15 mouse cellular contexts compared by ENCODE assay signal in genomic region chr5:139537739-139538135, GRCm38 (mm10). TPM values are rescaled to one million over a fixed set of nuclear protein-coding genes. Genes with fewer than 3 reads are reported as not detected.
A peak's percentile ranks its signal among the peaks of the same experiment; 100 is the strongest.
DNase-seq lines count a peak whose midpoint lies in the region; ATAC-seq lines count a peak whose summit lies in the region.
"Had no signal": no experiment of that assay in that cellular context is flagged by ENCODE, and none has a peak within 500 bp of the region (broad histone marks: within the 10 kb centered on the region; RNA-seq: fewer than 3 reads in every experiment).

No protein-coding gene starts in this region.

- no peaks in the 10 kb centered on the region for H3K9me3 ChIP-seq in intestine, embryonic 14.5 days (ENCODE audit: control insufficient read depth, low read length)
- no peaks in the 10 kb centered on the region for H3K9me3 ChIP-seq in intestine, embryonic 15.5 days
- H3K9me3 ChIP-seq in forebrain, embryonic 14.5 days (replicated peaks; ENCODE audit: control insufficient read depth, low read length): no peaks in the 10 kb centered on the region
- H3K9me3 ChIP-seq in hindbrain, embryonic 14.5 days (ENCODE audit: control insufficient read depth, low read length): no peaks in the 10 kb centered on the region
- no peaks in the 10 kb centered on the region for H3K9me3 ChIP-seq in midbrain, embryonic 16.5 days (replicated peaks; ENCODE audit: control insufficient read depth, low read length, poor library complexity, severe bottlenecking)
- H3K9me3 ChIP-seq: liver, embryonic 13.5 days had no signal

- H3K4me2 ChIP-seq in intestine, embryonic 14.5 days (ENCODE audit: low read length): no peak overlapping the region
- H3K4me2 ChIP-seq in intestine, embryonic 15.5 days (replicated peaks): no peak overlapping the region
- no peak overlapping the region for H3K4me2 ChIP-seq in forebrain, embryonic 14.5 days (ENCODE audit: low read length)
- no peak overlapping the region for H3K4me2 ChIP-seq in hindbrain, embryonic 14.5 days (replicated peaks)
- no peak overlapping the region for H3K4me2 ChIP-seq in midbrain, embryonic 16.5 days (ENCODE audit: low read length)
- H3K4me2 ChIP-seq: liver, embryonic 13.5 days had no signal

- 0% methylated on average over 2 of the region's 3 CpGs for WGBS in intestine, embryonic 14.5 days
- WGBS in intestine, embryonic 15.5 days: 11% methylated on average over 3 of the region's 3 CpGs
- 10% methylated on average over 3 of the region's 3 CpGs for WGBS in forebrain, embryonic 14.5 days
- 4% methylated on average over 3 of the region's 3 CpGs for WGBS in hindbrain, embryonic 14.5 days
- WGBS in midbrain, embryonic 16.5 days: 14% methylated on average over 3 of the region's 3 CpGs

- no peak overlapping the region for H3K4me3 ChIP-seq in intestine, embryonic 14.5 days (ENCODE audit: low read depth, low read length)
- H3K4me3 ChIP-seq in intestine, embryonic 15.5 days (replicated peaks): no peak overlapping the region
- H3K4me3 ChIP-seq in forebrain, embryonic 14.5 days (ENCODE audit: low read depth, low read length): no peak overlapping the region
- H3K4me3 ChIP-seq in hindbrain, embryonic 14.5 days (replicated peaks; ENCODE audit: low read length): no peak overlapping the region
- no peak overlapping the region for H3K4me3 ChIP-seq in midbrain, embryonic 16.5 days (ENCODE audit: low read depth, low read length)
- H3K4me3 ChIP-seq: layer of hippocampus, adult 2 months; liver, embryonic 13.5 days had no signal

- H3K4me1 ChIP-seq in intestine, embryonic 14.5 days (replicated peaks; ENCODE audit: control insufficient read depth, insufficient read depth, low read length): no peaks in the 10 kb centered on the region
- 0 out of 2 replicates have a peak, but pooled peaks cover 8% of the 10 kb centered on the region for H3K4me1 ChIP-seq in intestine, embryonic 15.5 days (replicated peaks)
- peaks cover 15% of the 10 kb centered on the region for H3K4me1 ChIP-seq in forebrain, embryonic 14.5 days (ENCODE audit: control insufficient read depth, insufficient read depth, low read length)
- H3K4me1 ChIP-seq in hindbrain, embryonic 14.5 days (replicated peaks; ENCODE audit: control insufficient read depth, insufficient read depth, low read length): peaks cover 24% of the 10 kb centered on the region
- H3K4me1 ChIP-seq in midbrain, embryonic 16.5 days (ENCODE audit: control insufficient read depth, insufficient read depth, low read length): peaks cover 16% of the 10 kb centered on the region
- H3K4me1 ChIP-seq: liver, embryonic 13.5 days had no signal

- H3K27me3 ChIP-seq in intestine, embryonic 14.5 days (replicated peaks; ENCODE audit: control insufficient read depth, insufficient read depth, low read length): peaks cover 98% of the 10 kb centered on the region
- peaks cover 87% of the 10 kb centered on the region for H3K27me3 ChIP-seq in intestine, embryonic 15.5 days (replicated peaks)
- peaks cover 68% of the 10 kb centered on the region for H3K27me3 ChIP-seq in forebrain, embryonic 14.5 days (replicated peaks; ENCODE audit: control insufficient read depth, insufficient read depth, low read length)
- peaks cover 71% of the 10 kb centered on the region for H3K27me3 ChIP-seq in hindbrain, embryonic 14.5 days (ENCODE audit: control insufficient read depth, insufficient read depth, low read length)
- H3K27me3 ChIP-seq in midbrain, embryonic 16.5 days (ENCODE audit: control insufficient read depth, insufficient read depth, low read depth, low read length): peaks cover 21% of the 10 kb centered on the region

- no peak overlapping the region for H3K27ac ChIP-seq in intestine, embryonic 14.5 days (ENCODE audit: low read depth)
- H3K27ac ChIP-seq in intestine, embryonic 15.5 days: no peak overlapping the region
- H3K27ac ChIP-seq in forebrain, embryonic 14.5 days (ENCODE audit: low read depth, low read length): peak overlapping the region; percentile 75
- peak overlapping the region; percentile 82 for H3K27ac ChIP-seq in hindbrain, embryonic 14.5 days
- peak overlapping the region; percentile 31; the same call in 1 of the 2 replicates for H3K27ac ChIP-seq in midbrain, embryonic 16.5 days (ENCODE audit: low read length)
- H3K27ac ChIP-seq: layer of hippocampus, adult 2 months; liver, embryonic 13.5 days had no signal

- no peak for ATAC-seq in intestine, embryonic 14.5 days (replicated peaks; ENCODE audit: low FRiP score, low TSS enrichment, low read depth)
- no peak for ATAC-seq in intestine, embryonic 15.5 days
- ATAC-seq in forebrain, embryonic 14.5 days: no peak
- ATAC-seq in hindbrain, embryonic 14.5 days (ENCODE audit: low FRiP score): no peak
- no peak for ATAC-seq in midbrain, embryonic 16.5 days
- ATAC-seq: intestine, postnatal 0 days; Patski had no signal

- H3K36me3 ChIP-seq in intestine, embryonic 14.5 days (ENCODE audit: control insufficient read depth, insufficient read depth, low read length): no peaks in the 10 kb centered on the region
- H3K36me3 ChIP-seq in intestine, embryonic 15.5 days: no peaks in the 10 kb centered on the region
- no peaks in the 10 kb centered on the region for H3K36me3 ChIP-seq in forebrain, embryonic 14.5 days (ENCODE audit: control insufficient read depth, insufficient read depth, low read length)
- no peaks in the 10 kb centered on the region for H3K36me3 ChIP-seq in hindbrain, embryonic 14.5 days (replicated peaks; ENCODE audit: control insufficient read depth, insufficient read depth)
- H3K36me3 ChIP-seq in midbrain, embryonic 16.5 days (ENCODE audit: control insufficient read depth, insufficient read depth, low read length): no peaks in the 10 kb centered on the region
- H3K36me3 ChIP-seq: liver, embryonic 13.5 days had no signal

- no peak overlapping the region for H3K9ac ChIP-seq in intestine, embryonic 14.5 days (ENCODE audit: low read length)
- no peak overlapping the region for H3K9ac ChIP-seq in intestine, embryonic 15.5 days
- no peak overlapping the region for H3K9ac ChIP-seq in forebrain, embryonic 14.5 days (ENCODE audit: low read length)
- H3K9ac ChIP-seq in hindbrain, embryonic 14.5 days: peak overlapping the region; percentile 17; the same call in 1 of the 2 replicates
- no peak overlapping the region for H3K9ac ChIP-seq in midbrain, embryonic 16.5 days (ENCODE audit: low read depth, low read length)
- H3K9ac ChIP-seq: liver, embryonic 13.5 days had no signal

- peak; percentile 64 for DNase-seq in intestine, embryonic 14.5 days (ENCODE audit: low spot score)
- no peak for DNase-seq in forebrain, embryonic 14.5 days (ENCODE audit: low spot score)
- no peak for DNase-seq in hindbrain, embryonic 14.5 days (ENCODE audit: low spot score)
- no peak for DNase-seq in ovary, postnatal 10 days (ENCODE audit: low spot score)
- no peak for DNase-seq in liver
- DNase-seq: liver, embryonic 13.5 days; lung, postnatal 36 days had no signal

RNA-seq across cellular contexts. Expression of gene Uncx, which starts 5.6 kb away (rescaled TPM):
- not detected in 2 replicates for polyA plus RNA-seq in intestine, embryonic 14.5 days (2014; fragmentation: Nextera tagmentation; extraction: Ambion mirVana)
- 0.23 TPM in 1 of 2 replicates, not detected in the other for polyA plus RNA-seq in intestine, embryonic 15.5 days (2015; fragmentation: Nextera tagmentation; extraction: Ambion mirVana)
- polyA plus RNA-seq in forebrain, embryonic 14.5 days (2014; fragmentation: Nextera tagmentation; extraction: Ambion mirVana): 2.3 and 3.5 TPM in 2 replicates
- polyA plus RNA-seq in hindbrain, embryonic 14.5 days (2014; fragmentation: Nextera tagmentation; extraction: Ambion mirVana): 25.4 and 31.0 TPM in 2 replicates
- 22.5 and 23.8 TPM in 2 replicates for polyA plus RNA-seq in midbrain, embryonic 16.5 days (2015; fragmentation: Nextera tagmentation; extraction: Ambion mirVana)
- polyA plus RNA-seq: heart, embryonic 14.5 days; intestine, postnatal 0 days; liver, embryonic 13.5 days; Patski; spleen, adult 2 months; urinary bladder, adult 2 months had no signal

RNA-seq across cellular contexts. Expression of gene Zfand2a, which starts 53.4 kb away (rescaled TPM):
- polyA plus RNA-seq in intestine, embryonic 14.5 days (2014; fragmentation: Nextera tagmentation; extraction: Ambion mirVana): 5.7 and 9.4 TPM in 2 replicates
- polyA plus RNA-seq in intestine, embryonic 15.5 days (2015; fragmentation: Nextera tagmentation; extraction: Ambion mirVana): 6.0 and 7.0 TPM in 2 replicates
- 10.1 and 10.7 TPM in 2 replicates for polyA plus RNA-seq in forebrain, embryonic 14.5 days (2014; fragmentation: Nextera tagmentation; extraction: Ambion mirVana)
- 13.9 and 15.9 TPM in 2 replicates for polyA plus RNA-seq in hindbrain, embryonic 14.5 days (2014; fragmentation: Nextera tagmentation; extraction: Ambion mirVana)
- polyA plus RNA-seq in midbrain, embryonic 16.5 days (2015; fragmentation: Nextera tagmentation; extraction: Ambion mirVana): 24.0 and 28.1 TPM in 2 replicates

Comparison
In these comparisons a context has a peak if more than half of its experiments do, and no peak if none do; other contexts are left out.
1. H3K27ac ChIP-seq: peak in forebrain, embryonic 14.5 days (single experiment), hindbrain, embryonic 14.5 days (single experiment) and midbrain, embryonic 16.5 days (single experiment); none in intestine, embryonic 14.5 days (single experiment) and intestine, embryonic 15.5 days (single experiment).